Mouse (Mus musculus) spleen, adult 2 months (tissue): ENCODE results near the gene Arhgap1. TPM values are rescaled to one million over a fixed set of nuclear protein-coding genes. Genes with fewer than 3 reads are reported as not detected.

Experiments used
- DNase-seq, 2 experiments: peaks; one replicate each; pipeline versions ENCODE4 v3.0.0 to v3.0.0-alpha.2; 2012 to 2021; ENCODE audit warnings: low spot score in 2 of 2, low read depth in 1 of 2
- H3K27ac ChIP-seq: fragments of 200-500 bp; 2 replicates; pipeline ENCODE4 v1.5.1; 2012; ENCODE audit warnings: low read length, inconsistent platforms; ENCODE audit not compliant: insufficient read depth
- H3K27me3 ChIP-seq: fragments of 200-500 bp; 2 replicates; pipeline ENCODE4 v1.6.1; 2012; ENCODE audit warnings: mild to moderate bottlenecking, moderate library complexity, low read length, inconsistent platforms; ENCODE audit not compliant: control insufficient read depth, insufficient read depth
- H3K36me3 ChIP-seq: fragments of 200-500 bp; 2 replicates; pipeline ENCODE4 v1.6.1; 2012; ENCODE audit warnings: mild to moderate bottlenecking, low read length, inconsistent platforms; ENCODE audit not compliant: control insufficient read depth, insufficient read depth
- H3K4me1 ChIP-seq: fragments of 200-500 bp; 2 replicates; pipeline ENCODE4 v1.6.1; 2011; ENCODE audit warnings: inconsistent platforms; ENCODE audit not compliant: control insufficient read depth, insufficient read depth, insufficient read length
- H3K4me3 ChIP-seq: fragments of 200-500 bp; 2 replicates; pipeline ENCODE4 v1.5.1; 2011; ENCODE audit warnings: mild to moderate bottlenecking, inconsistent platforms; ENCODE audit not compliant: insufficient read depth, insufficient read length; ENCODE audit errors: extremely low read depth
- CTCF ChIP-seq: fragments of 200-500 bp; IDR thresholded peaks from 2 replicates; pipeline ENCODE4 v1.5.1; 2011; ENCODE audit warnings: mild to moderate bottlenecking, inconsistent platforms; ENCODE audit not compliant: insufficient read depth, insufficient read length, insufficient replicate concordance; ENCODE audit errors: extremely low read depth
- POLR2A ChIP-seq: fragments of 200-500 bp; IDR thresholded peaks from 2 replicates; pipeline ENCODE4 v1.6.1; 2011; ENCODE audit warnings: low read depth, low read length, inconsistent platforms
- WGBS: fragments of 180-500 bp; shearing (Covaris S2); methylation state at CpG from one replicate; pipeline ENCODE4 v1.1.7; 2018; 5-methylcytosine and 5-hydroxymethylcytosine counted together
- polyA plus RNA-seq: library from polyadenylated mRNA; depleted of rRNA; stranded (reverse); fragments of >200 nt; gene quantifications from 2 replicates; pipeline ENCODE4 v1.2.3, GENCODE M21; 2012

Gene Arhgap1
- polyA plus RNA-seq, 1 experiment, result 66.7 TPM

- peaks cover 18% of the 10 kb centered on the region for H3K36me3 ChIP-seq
- WGBS, result 73% methylated on average over 11 of the region's 11 CpGs
- no peak overlapping the region for H3K4me3 ChIP-seq
- H3K27ac ChIP-seq, result peak overlapping the region; percentile 42
- no peak for TF ChIP-seq POLR2A
- no peak for TF ChIP-seq CTCF
- DNase-seq, result no peak
- H3K4me1 ChIP-seq, result 0 out of 2 replicates have a peak, but pooled peaks cover 2% of the 10 kb centered on the region
- no peaks in the 10 kb centered on the region for H3K27me3 ChIP-seq
These were observed 3.8 kb upstream of the Arhgap1 start for GRCm38 (mm10) chr2:91645811-91646210.

DNA sequence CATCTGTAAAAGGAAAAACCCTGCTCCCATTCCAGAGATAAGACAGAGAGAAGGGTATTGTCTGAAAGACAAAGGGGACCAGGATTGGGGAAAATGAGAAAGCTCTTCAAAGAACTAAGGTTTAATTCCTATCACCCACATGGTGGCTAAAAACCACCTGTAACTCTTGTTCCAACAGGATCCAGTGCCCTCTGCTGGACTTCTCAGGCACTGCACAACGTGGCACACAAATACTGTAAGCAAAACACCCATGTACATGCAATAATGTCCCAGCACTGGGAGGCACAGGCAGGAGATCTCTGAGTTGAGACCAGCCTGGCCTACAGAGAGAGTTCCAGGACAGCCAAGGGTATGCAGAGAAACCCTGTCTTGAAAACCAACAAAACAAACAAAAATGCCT is 2.9 kb upstream of the Arhgap1 start:
- Histone ChIP-seq H3K27me3 (no peaks in the 10 kb centered on the region), H3K27ac (no peak overlapping the region), H3K4me3 (no peak overlapping the region), H3K36me3 (peaks cover 18% of the 10 kb centered on the region), H3K4me1 (peaks cover 5% of the 10 kb centered on the region; the same call in 1 of the 2 replicates)
- DNase-seq, result peak; percentile 41 to 60
- WGBS, result 38% methylated on average over 1 of the region's 1 CpGs
- TF ChIP-seq CTCF, result peak; percentile 39; the same call in 1 of the 2 replicates
- no peak for TF ChIP-seq POLR2A

GRCm38 (mm10) chr2:91649152-91649551 is 508 bp upstream of the Arhgap1 start:
- H3K36me3 ChIP-seq, result peaks cover 22% of the 10 kb centered on the region
- H3K4me3 ChIP-seq, result peak overlapping the region; percentile 83
- H3K27me3 ChIP-seq, result no peaks in the 10 kb centered on the region
- no peak for DNase-seq
- peak overlapping the region; percentile 93; the same call in 1 of the 2 replicates for H3K27ac ChIP-seq
- WGBS, result 4% methylated on average over 15 of the region's 15 CpGs
- no peak for TF ChIP-seq POLR2A
- no peak for TF ChIP-seq CTCF
- peaks cover 5% of the 10 kb centered on the region; the same call in 1 of the 2 replicates for H3K4me1 ChIP-seq

DNA sequence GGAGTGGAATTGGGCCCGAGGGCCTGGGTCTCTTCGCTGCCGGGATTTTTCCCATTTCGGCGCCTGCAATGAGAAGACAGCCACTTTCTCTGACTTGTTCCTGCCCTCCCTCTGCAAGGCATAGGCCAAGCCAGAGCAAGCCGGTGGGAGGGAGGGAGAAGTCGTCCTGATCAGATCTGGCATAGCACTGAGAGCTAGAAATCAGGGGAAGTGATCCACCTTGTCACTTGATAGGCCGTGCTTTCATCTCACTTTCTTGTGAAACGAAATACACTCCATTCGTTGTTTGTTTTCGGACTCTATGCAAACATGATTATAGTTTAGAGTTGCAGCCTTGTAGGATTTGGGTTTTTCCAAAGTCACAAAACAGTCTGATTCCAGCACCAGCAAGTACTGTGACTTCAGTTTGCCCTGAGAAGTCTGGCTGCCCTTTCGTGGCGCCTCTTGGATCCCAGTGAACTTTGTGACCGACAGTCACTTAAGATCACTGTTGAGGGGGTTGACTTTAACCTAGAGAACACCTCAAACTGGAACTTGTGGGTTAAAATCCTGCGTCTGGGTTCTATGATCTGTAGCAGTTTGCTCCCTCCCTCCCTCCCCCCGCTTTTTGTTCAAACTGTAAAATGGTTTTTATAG is 818 bp downstream of the Arhgap1 start:
- H3K36me3 ChIP-seq, result peaks cover 23% of the 10 kb centered on the region
- H3K4me1 ChIP-seq, result peaks cover 2% of the 10 kb centered on the region; the same call in 1 of the 2 replicates
- peak overlapping the region; percentile 83 for H3K4me3 ChIP-seq
- no peak for DNase-seq
- H3K27me3 ChIP-seq, result no peaks in the 10 kb centered on the region
- H3K27ac ChIP-seq, result peak overlapping the region; percentile 84
- TF ChIP-seq CTCF (no peak), POLR2A (no peak)
- WGBS, result 4% methylated on average over 16 of the region's 16 CpGs

DNA sequence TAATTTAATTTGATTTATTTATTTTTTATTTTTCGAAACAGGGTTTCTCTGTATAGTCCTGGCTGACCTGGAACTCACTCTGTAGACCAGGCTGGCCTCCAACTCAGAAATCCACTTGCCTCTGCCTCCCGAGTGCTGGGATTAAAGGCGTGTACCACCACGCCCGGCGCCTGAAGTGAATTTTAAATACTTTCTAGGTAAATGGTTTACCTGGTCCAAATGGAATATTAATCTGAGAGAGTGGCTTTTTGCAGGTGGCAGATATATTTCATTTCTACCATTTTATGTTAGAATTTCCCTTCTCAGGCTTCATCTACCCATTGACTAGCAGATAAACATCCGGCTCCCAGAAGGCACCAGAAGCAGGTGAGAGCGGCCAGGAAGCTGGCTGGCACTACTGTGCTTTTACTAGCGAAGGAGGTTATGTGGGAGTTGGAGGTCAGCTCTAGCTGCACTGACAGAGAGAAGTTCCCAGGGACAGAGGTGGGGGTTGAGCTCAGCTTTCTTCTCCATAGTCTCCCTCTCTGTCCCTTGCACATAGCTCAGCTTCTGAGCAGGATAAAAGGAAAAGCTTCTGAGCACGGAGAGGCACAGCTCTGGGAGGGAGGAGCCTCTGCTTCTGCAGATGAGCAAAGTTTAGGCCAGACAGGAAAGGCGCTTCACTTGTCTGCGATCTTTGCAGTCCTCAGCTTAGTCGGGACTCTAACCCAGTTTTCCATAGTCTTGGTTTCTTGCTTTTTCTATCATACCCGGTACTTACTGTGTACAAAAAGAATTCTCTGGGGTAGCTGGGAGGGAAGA is 2.0 kb downstream of the Arhgap1 start:
- peak overlapping the region; percentile 20 for H3K4me3 ChIP-seq
- 84% methylated on average over 14 of the region's 14 CpGs for WGBS
- H3K27me3 ChIP-seq, result no peaks in the 10 kb centered on the region
- no peak for DNase-seq
- H3K36me3 ChIP-seq, result peaks cover 22% of the 10 kb centered on the region
- 0 out of 2 replicates have a peak overlapping the region, but pooled peaks have one; percentile 7 for H3K27ac ChIP-seq
- H3K4me1 ChIP-seq, result peaks cover 2% of the 10 kb centered on the region; the same call in 1 of the 2 replicates
- TF ChIP-seq CTCF, result no peak
- no peak for TF ChIP-seq POLR2A

- H3K27ac ChIP-seq, result no peak overlapping the region
- TF ChIP-seq CTCF (no peak), POLR2A (no peak)
- H3K4me1 ChIP-seq, result peaks cover 2% of the 10 kb centered on the region; the same call in 1 of the 2 replicates
- H3K27me3 ChIP-seq, result no peaks in the 10 kb centered on the region
- 79% methylated on average over 6 of the region's 6 CpGs for WGBS
- H3K36me3 ChIP-seq, result peaks cover 24% of the 10 kb centered on the region
- H3K4me3 ChIP-seq, result no peak overlapping the region
- no peak for DNase-seq
These were observed 3.2 kb downstream of the Arhgap1 start for GRCm38 (mm10) chr2:91652863-91653262.

DNA sequence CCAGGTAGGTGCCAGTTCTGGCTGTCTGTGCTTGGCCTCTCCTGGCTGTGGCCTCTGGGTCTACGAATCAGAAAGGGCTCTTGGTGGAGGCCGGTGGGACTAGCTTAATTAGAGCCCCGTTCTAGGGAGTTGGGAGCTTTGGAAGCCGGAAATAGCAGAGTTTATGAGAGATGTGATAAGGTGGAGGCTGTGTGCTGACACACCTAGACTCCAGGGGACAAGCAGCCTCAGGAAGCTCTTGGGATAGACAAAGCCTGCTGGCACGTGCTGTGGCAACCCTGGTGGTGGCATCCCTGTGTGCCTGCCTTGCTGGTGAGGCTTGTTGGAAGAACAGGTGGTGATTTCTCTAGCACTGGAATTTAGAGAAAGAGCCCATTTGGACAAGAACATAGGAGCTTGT is 5.7 kb downstream of the Arhgap1 start:
- no peak for TF ChIP-seq CTCF
- TF ChIP-seq POLR2A, result no peak
- Histone ChIP-seq H3K27me3 (no peaks in the 10 kb centered on the region), H3K4me3 (no peak overlapping the region), H3K36me3 (peaks cover 36% of the 10 kb centered on the region), H3K4me1 (peaks cover 2% of the 10 kb centered on the region; the same call in 1 of the 2 replicates), H3K27ac (no peak overlapping the region)
- 96% methylated on average over 5 of the region's 5 CpGs for WGBS
- DNase-seq, result no peak
